Mouse (Mus musculus): ENCODE measurements around the gene Enkur.
"Not testable (repeated sequence)": the region's sequence is repeated elsewhere in the genome, so short reads cannot be mapped to it uniquely, and the experiment has no call there.

Gene Enkur

DNA sequence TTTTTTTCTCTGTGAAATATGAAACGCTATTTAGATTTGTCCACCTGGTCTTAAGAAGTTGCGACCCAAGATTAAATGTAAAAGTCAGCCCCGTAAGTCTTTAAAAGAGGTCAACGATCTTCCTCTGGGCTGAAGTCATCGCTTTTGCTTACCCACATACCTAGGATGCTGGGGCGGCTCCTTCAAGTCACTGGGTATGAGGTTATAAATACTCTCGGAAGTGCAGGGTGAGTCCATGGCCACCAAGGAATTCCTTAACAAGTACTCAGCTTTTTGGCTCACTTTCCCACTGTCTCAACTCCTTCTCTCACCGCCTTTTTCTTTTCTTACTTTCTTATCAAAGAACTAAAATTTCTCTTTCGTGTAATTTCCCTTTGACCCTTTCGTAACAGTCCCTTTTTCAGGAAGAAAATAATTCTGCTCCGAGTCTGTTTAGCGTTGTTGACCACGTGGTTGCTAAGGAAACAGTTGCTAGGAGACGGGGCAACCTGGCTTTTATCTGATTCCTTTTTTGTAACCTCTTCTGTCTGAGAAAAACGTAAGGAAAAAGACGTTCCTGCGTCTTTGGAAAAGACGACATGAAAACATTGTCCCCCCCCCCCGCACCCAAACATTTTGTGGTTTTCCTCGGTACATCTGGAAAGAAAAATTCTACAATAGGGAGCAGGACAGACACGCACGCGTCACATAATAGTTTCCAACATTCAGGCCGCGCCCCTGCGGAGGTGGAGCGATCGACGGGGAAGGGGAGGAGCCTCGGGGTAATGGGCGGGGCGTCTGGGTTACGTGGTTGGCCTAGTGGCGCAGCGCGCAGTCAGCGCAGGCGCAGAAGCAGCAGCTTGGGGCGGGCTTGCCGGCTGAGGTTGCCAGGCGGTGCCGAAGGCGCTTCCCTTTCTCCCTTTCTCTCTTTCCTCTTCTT lies at the start of gene Enkur, which contains the start of gene Thnsl1:
Enkur (minus strand) TSS at position 454 of the 919 bp plus-strand sequence.
Thnsl1 (plus strand) TSS at position 813 of the 919 bp plus-strand sequence.
- DNase-seq: peak; percentile 96

DNA sequence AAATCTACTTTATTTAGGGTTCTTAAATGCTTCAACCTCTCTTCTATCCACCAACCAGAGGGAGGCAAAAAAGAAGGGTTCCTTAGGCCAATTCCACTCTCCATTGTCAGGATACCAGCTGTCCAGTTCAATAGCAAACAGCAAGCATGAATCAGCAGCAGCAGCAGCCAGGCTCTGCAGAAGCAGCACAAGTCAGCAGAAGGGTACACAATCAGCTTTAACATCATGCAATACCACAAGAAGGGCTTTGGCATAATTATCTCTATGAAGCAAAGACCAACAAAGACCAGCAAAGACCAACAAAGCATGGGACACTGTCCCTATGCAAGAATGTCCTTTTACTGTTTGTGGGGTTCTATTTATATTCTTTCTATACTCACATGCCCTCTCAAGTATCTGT lies 49.1 kb upstream of the Enkur start:
- no peak for DNase-seq

DNA sequence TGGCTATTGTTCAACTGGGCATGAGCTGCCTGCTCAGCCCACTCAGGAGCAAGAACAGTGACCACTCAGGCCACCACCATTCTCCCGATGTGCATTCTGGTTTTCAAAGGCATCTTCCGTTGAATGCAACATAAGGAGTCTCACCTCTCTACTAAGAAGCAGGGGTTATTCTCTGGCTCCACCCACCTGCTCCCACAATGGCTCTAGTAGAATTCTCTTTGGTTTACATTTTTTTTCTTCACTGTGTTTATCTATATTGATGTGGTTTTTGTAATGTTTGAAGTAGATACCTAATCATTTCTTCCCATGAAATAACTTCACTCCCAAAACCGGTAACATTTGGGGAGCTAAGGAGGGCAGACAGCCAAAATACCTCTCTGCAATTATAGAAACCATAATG lies 48.5 kb upstream of the Enkur start:
- DNase-seq: no peak

GRCm38 (mm10) chr2:21245477-21246102 lies 40.4 kb upstream of the Enkur start:
- no peak for DNase-seq

GRCm38 (mm10) chr2:21244986-21245385 lies 39.8 kb upstream of the Enkur start:
- DNase-seq: no peak

- DNase-seq: not testable (repeated sequence)
Observed at GRCm38 (mm10) chr2:21244104-21244503, 38.9 kb upstream of the Enkur start.

GRCm38 (mm10) chr2:21236846-21237245 lies 31.7 kb upstream of the Enkur start:
- DNase-seq: no peak

DNA sequence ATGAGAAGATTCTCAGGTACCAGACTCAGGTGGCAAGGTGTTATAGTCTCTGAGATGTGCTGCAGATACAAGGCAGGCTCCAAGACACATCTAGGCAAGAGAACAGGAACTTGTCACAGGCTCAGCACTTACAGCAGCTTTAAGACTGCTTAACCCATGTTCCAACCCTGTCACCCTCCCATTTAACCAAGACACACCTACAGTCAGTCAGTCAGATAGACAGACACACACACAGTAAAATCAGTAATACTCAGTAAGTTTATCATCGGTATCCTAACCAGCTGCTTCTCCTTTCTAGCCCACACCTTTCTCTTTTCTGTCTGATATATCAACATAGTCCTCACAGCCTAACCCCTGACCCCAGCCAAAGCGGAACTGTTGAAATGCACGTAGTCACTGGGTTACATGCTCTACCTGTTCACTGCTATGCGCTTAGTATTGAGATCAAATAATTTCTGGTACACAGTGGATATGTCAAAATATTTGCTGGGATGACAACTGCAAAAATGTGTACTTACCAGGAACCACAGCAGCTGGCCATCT lies 30.8 kb upstream of the Enkur start:
- no peak for DNase-seq

DNA sequence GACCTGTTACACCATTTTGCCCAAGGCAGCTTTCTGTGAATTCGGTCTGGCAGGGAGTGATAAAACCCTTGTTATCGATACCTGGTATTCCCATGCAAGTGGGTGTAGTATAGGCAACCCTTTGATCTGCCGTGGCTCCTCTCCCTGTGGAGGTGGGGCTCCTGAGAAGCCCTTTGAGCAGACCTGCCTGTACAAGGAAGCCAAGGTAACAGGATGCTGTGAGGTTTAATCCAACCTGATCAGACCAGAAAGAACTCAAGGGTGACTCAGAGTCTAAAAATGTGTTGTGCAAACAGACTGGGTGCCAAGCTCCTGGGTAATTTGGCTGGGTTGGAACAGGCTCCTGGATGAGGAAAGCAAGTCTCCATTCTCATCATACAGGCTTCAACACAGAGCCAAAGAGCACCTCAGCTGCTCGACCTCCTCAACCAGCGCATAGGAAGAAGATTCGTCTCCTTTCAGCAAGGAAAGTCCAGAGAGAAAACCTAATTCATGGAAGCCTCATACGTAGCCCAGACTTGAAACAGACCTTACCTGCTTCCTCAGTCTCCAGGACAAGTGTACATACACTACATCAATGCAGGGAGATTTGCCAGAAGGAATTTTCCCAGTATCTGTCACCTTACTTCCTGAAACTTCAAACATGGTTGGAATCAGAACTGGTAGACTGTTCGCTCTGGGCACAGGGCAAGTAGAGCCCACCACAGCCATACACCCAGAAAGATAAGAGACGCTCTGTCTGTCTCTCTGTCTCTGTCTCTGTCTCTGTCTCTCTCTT lies 29.9 kb upstream of the Enkur start:
- DNase-seq: no peak

GRCm38 (mm10) chr2:21231147-21231546 lies 26.0 kb upstream of the Enkur start:
- DNase-seq: no peak

DNA sequence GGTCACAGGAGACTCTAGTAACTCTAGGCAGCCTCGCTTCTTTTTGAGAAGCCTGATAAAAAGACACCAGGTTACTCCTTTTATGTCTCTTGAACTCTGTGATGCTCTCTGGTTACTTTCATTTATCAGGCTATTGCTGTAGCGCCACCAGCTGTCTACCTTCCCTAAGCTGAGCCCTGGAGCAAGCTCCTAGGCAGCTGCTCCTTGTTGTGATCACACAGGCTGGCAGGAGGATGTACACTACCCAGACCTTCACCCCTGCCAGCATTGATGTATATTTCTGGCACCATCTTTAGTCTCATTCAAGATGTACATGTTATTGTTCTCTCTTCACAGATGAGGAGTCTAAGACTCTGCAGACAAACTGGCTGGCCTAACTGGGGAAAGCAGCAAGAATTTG lies 25.1 kb upstream of the Enkur start:
- no peak for DNase-seq

DNA sequence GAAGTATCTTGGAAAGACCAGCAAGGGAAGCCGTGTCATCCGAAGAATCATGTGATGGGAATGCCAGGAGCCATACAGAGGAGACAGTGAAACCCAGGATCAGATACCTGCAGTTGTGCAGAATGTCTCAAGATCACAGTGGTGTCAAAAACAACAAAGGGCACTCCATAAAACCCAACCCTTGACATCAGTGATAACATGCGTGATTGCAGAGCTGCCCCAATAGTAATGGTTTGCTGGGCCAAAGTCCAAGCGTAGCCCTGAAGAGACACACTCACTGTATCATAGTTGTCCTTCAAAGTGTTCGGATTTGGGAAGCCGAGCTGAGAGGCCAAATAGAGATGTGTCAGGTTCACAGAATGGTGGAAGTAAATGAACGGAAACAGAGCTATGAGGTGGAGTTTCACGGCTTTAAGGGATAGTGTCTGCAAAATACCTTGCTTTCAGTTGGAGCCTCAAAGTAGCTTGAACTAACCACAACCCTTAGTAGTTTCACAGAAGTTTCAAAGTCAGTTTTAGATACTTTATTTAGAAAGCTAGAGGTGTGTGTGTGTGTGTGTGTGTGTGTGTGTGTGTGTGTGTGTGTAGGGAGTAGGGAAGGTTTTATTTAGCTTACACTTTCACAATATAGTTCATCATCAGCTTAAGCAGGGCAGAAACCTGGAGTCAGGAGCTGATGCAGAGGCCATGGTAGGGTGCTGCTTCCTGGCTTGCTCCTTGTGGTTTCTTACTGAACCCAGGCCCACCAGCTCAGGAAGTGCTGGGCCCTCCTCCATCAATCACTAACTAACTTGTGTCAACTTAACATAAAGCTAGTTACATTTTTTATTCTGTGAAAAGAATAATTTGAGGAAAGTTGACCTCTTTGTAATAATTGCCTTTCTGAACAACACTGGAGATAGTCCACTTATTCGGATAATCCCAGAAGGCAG lies 17.6 kb upstream of the Enkur start:
- no peak for DNase-seq

DNA sequence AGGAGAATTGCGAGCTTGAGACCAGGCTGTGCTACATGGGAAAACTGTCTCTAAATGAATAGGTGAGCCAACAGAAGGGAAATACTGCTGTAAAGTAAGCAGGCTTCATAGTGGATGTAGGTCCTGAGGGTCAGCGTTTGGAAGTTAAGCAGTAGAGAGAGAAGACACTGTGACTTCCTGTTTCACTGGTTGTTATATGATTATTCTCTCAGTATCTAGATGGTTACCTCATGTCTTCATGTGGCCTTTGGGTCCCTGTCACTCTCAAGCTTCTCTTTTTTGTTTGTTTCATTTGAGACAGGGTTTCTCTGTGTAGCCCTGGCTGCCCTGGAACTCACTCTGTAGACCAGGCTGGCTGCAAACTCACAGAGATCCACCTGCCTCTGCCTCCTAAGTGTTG lies 10.1 kb upstream of the Enkur start:
- DNase-seq: no peak

DNA sequence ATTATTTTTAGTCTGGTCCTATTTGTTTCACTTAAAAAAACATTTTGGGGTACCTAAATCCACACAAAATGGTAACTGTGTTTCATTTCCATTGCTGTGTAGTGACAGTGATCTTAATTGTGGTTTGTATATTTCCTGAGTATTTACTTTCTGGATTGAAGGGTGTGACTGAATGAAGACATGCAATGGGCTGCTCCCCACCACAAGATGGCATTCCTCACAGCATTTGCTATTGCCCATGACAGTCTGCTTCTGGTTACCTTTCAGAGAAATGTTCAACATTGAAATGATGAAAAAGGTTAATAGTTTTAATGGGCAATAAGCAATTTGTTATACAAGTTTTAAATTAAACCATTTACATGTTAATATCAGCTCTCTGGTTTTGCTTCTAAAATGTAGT lies 9.2 kb upstream of the Enkur start:
- no peak for DNase-seq

DNA sequence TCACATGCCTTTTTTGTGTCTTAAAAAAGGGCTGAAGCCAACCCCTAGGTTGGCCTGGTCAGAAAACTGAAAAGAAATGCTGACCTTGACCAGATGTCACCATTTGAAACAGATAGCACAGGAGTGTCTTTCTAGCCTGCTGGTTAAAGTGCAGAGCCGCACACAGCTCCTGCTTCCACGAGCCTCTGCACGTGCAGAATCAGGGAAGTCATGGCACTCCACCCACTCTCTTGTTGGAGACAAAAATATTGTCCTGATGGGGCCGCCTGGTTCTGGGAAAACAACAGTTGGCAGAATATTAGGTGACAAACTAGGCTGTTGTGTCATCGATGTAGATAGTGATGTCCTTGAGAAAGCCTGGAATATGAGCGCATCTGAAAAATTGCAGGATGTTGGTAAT lies 6.2 kb upstream of the Enkur start:
- no peak for DNase-seq

- DNase-seq: no peak
Observed at GRCm38 (mm10) chr2:21206278-21206677, 1.1 kb upstream of the Enkur start.

DNA sequence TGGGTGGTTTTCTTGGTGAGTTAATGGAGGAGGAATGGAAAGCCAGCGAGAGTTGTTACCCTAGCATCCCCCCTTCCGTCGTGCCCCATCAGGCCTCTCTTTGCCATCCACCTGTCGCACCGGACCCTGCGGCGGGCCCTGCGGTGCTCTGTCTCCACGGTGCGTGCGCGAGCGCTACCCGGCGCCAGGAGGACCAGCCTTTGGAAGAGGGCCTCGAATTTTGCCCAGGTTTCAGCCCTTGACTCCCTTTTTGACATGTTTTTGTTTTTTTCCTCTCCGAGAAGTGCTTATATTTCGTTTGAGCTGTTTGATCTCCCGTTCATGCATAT lies 630 bp upstream of the Enkur start:
- no peak for DNase-seq

DNA sequence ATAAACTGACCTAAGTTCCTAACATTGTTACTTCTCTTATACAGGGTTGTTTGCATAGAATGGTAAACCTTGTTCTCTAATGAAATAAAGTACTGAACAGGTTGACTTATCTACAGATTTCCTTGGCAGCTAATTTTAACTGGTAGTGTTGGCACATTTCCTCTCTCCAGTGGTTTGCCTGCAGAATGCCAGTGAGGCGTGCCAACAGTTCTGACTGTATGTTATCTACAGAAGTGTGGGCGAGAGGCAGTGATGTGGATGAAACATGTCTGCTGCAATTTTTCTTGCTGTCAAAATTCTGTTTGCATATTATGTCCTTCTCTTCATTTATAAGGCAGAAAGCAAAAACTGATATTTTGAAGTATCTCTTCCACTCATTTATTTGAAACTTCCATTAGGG lies 2.4 kb downstream of the Enkur start:
- DNase-seq: no peak

- DNase-seq: no peak
Observed at GRCm38 (mm10) chr2:21199051-21199450, 6.1 kb downstream of the Enkur start.

- DNase-seq: no peak
Observed at GRCm38 (mm10) chr2:21195233-21195632, 9.9 kb downstream of the Enkur start.

GRCm38 (mm10) chr2:21191232-21191631 lies 13.9 kb downstream of the Enkur start:
- DNase-seq: no peak

DNA sequence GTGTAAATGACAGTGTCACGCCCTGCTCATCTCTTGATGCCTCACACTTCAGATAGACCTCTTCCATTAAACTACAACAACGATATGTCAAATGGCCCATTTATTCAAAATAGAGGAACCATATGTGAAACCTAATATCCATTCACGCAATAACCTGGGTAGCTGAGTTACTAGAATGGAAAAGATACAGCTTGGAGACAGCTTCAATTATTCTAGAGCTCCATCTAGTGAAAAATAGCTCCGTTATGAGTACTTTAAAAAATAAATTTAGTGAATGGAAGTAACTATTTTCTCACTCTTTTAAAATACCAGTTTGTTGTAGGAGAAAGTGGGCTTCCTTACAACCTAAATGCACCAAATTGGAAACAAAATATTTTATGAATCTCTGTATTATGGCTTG lies 16.6 kb downstream of the Enkur start:
- no peak for DNase-seq

Measured in right cerebral cortex, postnatal 14 days (tissue).